Mouse (Mus musculus): ENCODE measurements around the gene Rps26.

Gene Rps26

GRCm38 (mm10) chr10:128612433-128613153, 14.0 kb downstream of the Rps26 start:
- DNase-seq (ENCODE audit: low spot score in 2 of 2) = peak in 1 of 2 experiments; percentile 73

DNA sequence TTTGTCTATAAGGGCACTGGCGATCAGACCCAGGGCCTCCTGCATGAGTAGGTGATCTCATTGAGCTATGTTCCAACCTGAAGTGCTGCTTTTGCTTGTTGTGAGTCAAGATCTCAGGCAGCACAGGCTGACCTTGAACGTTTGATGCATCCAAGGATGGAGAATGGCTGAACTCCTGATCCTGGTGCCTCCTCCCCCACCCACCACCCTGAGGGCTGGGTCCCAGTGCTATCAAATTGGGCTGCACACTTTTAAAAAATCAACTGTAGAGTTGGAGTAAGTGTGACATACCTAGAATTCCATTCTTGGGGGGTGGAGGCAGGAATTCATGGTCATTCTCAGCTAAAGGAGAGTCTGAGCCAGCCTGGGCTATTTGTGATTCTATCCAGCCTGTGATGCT, 20.1 kb downstream of the Rps26 start:
- DNase-seq (ENCODE audit: low spot score in 2 of 2) = no peak

- no peak for DNase-seq (ENCODE audit: low spot score in 2 of 2)
These were observed 23.9 kb downstream of the Rps26 start for GRCm38 (mm10) chr10:128602470-128603128.

DNA sequence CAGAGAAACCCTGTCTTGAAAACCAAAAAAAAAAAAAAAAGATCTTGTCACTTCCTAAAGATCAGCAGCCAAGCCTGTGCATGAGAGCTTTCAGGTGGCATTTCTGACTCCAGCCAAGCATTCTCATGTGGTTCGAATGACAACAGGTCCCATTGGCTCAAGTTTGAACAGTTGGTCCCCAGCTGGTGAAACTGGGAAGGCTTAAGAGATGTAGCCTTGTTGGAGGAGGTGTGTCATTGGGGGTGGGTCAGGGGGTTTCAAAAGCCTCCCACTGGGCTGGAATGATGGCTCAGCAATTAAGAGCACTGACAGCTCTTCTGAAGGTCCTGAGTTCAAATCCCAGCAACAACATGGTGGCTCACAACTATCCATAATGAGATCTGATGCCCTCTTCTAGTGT, 25.0 kb downstream of the Rps26 start:
- DNase-seq (ENCODE audit: low spot score in 2 of 2) = no peak

DNA sequence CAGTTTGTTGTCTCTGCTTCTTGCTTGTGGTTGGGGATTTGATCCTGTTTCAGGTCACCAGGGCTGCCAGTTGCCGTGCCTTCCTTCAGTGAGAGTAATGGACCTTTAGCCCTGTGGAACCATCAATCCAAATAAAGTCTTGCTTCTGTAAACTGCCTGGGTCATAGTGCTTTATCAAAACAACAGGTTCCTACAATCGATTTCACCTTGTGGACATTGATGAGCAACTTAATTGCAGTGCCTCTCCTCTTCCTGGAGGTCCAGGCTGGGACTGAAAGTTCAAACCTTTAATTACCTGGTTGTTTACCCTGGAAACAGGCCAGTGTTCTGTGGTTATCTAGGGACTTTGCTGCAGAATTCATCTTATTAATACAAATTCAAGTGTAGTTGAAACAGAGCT, 28.1 kb downstream of the Rps26 start:
- DNase-seq (ENCODE audit: low spot score in 2 of 2) = no peak

- no peak for DNase-seq (ENCODE audit: low spot score in 2 of 2)
These were observed 33.8 kb downstream of the Rps26 start for GRCm38 (mm10) chr10:128592797-128593196.

DNA sequence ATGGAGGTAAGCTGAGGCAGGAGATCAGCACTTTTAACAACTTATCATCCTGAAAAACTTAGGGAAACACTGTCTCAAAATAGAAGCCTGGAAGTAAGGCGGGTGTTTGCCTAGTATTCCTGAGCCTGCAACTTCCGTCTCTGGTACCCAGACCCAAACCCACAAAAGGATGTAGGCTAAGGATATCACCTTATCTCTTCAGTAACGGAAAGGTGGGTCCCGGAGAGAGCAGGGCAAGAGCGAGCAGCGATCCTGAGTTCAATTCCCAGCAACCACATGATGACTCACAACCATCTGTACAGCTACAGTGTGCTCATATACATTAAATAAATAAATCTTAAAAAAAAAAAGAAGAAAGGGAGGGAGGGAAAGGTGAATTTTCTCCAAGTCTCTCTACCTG, 35.1 kb downstream of the Rps26 start:
- DNase-seq (ENCODE audit: low spot score in 2 of 2) = no peak

GRCm38 (mm10) chr10:128590193-128590690, 36.3 kb downstream of the Rps26 start:
- DNase-seq (ENCODE audit: low spot score in 2 of 2) = peak in 1 of 2 experiments; percentile 49

GRCm38 (mm10) chr10:128589464-128590192, 36.9 kb downstream of the Rps26 start, which contains the start of gene Erbb3:
Gene Erbb3 (minus strand): TSS chr10:128589652.
- DNase-seq (ENCODE audit: low spot score in 2 of 2) = no peak

GRCm38 (mm10) chr10:128588775-128589463, 37.6 kb downstream of the Rps26 start:
- DNase-seq (ENCODE audit: low spot score in 2 of 2) = no peak

DNA sequence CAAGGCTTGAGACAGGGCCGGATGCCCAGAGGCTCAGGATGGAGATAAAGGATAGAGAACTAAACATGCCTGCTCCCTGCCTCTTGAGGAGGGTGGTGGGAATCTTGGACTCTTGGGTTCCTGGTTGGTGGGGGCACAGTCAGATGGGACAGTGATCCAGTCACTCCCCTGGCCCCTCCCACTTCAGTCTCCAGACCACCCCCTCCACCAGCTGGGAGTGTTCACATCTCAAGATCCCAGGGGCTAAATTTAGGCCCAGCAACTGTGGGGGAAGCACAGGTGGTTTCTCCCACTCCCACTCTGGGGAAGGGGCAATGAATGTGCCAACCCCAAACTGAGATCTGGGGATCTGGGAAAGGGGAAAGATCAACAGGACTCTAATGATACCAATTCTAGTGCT, 38.4 kb downstream of the Rps26 start:
- no peak for DNase-seq (ENCODE audit: low spot score in 2 of 2)

- DNase-seq (ENCODE audit: low spot score in 2 of 2) = no peak
These were observed 38.9 kb downstream of the Rps26 start for GRCm38 (mm10) chr10:128587697-128588096.

DNA sequence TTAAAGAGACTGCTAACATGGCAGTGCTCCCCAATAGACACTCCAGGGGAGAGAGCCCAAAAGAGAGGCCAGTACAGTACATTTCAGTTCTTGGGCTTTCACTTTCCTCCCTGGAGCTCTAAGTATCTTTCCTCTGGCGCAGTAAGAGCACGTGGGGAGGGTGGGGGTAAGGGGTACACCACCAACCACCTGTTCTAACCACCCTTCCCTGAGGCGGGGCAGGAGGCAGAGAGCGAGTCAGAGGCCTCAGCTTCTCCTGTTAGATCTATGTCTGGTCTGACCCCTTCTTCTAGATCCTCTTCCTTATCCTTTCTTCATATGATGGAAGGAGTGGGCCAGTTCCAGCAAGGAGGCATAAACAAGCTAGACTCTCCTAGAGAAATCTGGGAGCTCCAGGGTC, 39.4 kb downstream of the Rps26 start:
- DNase-seq (ENCODE audit: low spot score in 2 of 2) = no peak

GRCm38 (mm10) chr10:128586546-128586945, 40.0 kb downstream of the Rps26 start:
- no peak for DNase-seq (ENCODE audit: low spot score in 2 of 2)

- no peak for DNase-seq (ENCODE audit: low spot score in 2 of 2)
These were observed 42.2 kb downstream of the Rps26 start for GRCm38 (mm10) chr10:128584386-128584785.

DNA sequence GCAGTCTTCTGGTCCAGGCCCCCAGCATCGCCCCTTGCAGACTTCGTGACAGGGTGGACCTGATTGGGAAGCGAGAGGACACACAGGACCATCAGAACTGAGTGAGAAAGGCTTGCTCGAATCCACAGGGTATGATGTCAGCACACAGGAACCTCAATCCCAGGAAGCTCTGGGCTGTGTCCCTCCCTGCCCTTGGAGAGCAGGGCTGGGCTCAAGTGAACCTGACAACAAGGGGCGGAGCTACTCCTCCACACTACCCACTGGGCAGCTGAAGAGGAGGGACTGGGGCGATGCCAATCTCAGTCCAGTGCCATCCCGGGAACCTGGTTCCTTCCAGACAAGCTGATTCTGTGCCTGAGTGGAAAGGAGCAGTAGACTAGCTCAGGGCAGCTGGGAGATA, 42.9 kb downstream of the Rps26 start:
- DNase-seq (ENCODE audit: low spot score in 2 of 2) = no peak

- no peak for DNase-seq (ENCODE audit: low spot score in 2 of 2)
These were observed 46.8 kb downstream of the Rps26 start for GRCm38 (mm10) chr10:128579731-128580130.

DNA sequence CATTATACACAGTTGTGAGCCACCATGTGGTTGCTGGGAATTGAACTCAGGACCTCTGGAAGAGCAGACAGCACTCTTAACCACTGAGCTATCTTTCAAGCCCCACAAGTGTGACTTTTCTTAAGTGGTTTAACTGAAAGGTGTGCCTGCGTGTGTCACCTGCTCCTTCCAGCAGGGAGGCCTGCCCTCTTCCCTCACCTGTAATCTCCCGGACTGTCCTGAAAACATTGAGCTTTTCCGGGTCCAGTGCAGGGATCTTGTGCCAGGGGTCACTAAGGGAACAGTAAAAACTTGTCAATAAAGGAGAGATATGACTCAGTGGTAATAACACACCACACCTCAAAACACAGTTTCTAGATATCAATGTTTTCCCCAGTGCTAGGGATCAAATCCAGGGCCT, 47.2 kb downstream of the Rps26 start:
- DNase-seq (ENCODE audit: low spot score in 2 of 2) = no peak

- no peak for DNase-seq (ENCODE audit: low spot score in 2 of 2)
These were observed 48.2 kb downstream of the Rps26 start for GRCm38 (mm10) chr10:128578330-128578729.

- DNase-seq (ENCODE audit: low spot score in 2 of 2) = no peak
These were observed 51.5 kb downstream of the Rps26 start for GRCm38 (mm10) chr10:128575063-128575462.

Data from frontal cortex, postnatal 10 days (tissue).